Mouse (Mus musculus) olfactory bulb, adult 2 months (tissue): ENCODE measurements around the gene Shkbp1.

ENCODE experiments used
- CTCF ChIP-seq: fragments of 200-500 bp; IDR thresholded peaks from 2 replicates; pipeline ENCODE4 v1.5.1; 2012; ENCODE audit warnings: low read depth, mild to moderate bottlenecking, low read length, moderate library complexity; ENCODE audit not compliant: insufficient read depth
- POLR2A ChIP-seq: fragments of 200-500 bp; IDR thresholded peaks from 2 replicates; pipeline ENCODE4 v1.6.1; 2012; ENCODE audit warnings: mild to moderate bottlenecking, low read depth, low read length, moderate library complexity; ENCODE audit not compliant: insufficient read depth

DNA sequence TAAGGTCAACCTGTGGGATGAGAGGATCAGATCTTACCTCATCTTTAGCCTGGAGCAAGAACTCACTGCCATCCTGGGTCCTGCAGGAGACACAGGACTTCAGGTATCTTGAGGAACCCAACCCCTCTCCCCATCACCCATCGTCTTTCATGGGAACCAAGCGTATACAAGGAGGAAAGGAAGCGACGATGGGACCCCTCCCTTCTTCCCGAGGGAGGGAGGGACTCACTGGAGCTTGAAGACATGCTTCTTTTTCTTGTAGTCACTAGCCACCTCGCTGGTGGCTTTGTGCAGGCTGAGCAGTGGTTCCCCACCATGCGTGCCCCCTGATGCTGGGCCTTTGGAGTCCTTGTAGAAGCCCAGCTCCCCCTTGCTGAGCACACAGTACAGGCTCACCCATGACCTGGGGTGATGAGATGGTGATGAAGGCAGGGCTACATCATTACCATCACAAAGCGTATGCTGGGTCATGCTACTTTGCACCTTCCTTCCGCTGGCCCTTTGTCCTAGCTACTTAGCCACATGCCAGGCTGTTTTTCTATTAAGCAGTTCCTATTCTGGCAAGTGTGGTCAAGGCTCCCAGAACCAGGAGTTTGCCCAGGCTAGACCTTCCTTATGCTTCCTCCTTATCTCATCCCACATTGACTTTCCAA is 4.0 kb upstream of the Shkbp1 start:
- TF ChIP-seq CTCF (no peak), POLR2A (no peak)
